Comparison of ENCODE assay signal across 24 mouse cellular contexts in the genomic region with DNA sequence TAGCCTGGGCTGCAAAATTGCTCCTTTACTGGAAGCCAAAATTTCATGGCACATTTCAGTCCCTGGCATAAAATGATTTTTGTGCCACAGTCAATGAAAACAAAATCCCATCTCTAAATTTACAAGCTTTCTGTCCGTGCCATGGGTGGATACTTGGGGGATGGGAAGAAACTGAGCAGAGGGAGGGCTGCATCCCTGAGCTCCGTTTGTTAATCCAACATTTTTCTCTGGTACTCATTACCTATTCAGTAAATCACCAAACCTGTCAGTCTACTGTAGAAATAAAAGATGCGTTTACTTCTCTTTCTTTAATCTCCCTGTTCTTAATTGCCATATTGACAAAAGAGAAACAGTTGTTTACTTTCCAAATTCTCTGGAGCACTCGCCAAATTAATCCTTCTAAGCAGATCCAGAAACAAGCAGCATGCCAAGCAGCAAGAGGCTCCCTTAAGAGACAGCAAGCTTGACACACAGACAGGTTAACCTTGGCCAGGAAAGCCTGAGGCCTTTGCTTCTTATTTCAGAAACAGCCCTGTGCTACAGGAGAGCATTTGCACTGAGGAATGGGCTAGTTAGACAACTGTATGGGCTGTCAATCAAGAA.
DNase-seq lines count a peak whose midpoint lies in the region; ATAC-seq lines count a peak whose summit lies in the region.
"Had no signal": no experiment of that assay in that cellular context is flagged by ENCODE, and none has a peak within 500 bp of the region (broad histone marks: within the 10 kb centered on the region; RNA-seq: fewer than 3 reads in every experiment).

No protein-coding gene starts in this region.

- no peaks in the 10 kb centered on the region for H3K27me3 ChIP-seq in forebrain, embryonic 14.5 days (replicated peaks; ENCODE audit: control insufficient read depth, insufficient read depth, low read length)
- H3K27me3 ChIP-seq in forebrain, embryonic 10.5 days (ENCODE audit: poor library complexity, severe bottlenecking) = no peaks in the 10 kb centered on the region
- no peaks in the 10 kb centered on the region for H3K27me3 ChIP-seq in midbrain, embryonic 14.5 days (ENCODE audit: control insufficient read depth, insufficient read depth, low read length)
- no peaks in the 10 kb centered on the region for H3K27me3 ChIP-seq in midbrain, embryonic 11.5 days (ENCODE audit: control insufficient read depth, insufficient read depth, low read length)
- H3K27me3 ChIP-seq in forebrain, embryonic 16.5 days (replicated peaks; ENCODE audit: control insufficient read depth, insufficient read depth, low read length) = no peaks in the 10 kb centered on the region
- H3K27me3 ChIP-seq: embryonic facial prominence, embryonic 15.5 days; heart, embryonic 12.5 days had no signal

- DNase-seq in cerebellum, postnatal 10 days = peak; percentile 29 to 41
- DNase-seq in cerebellum, adult 9-11 months = no peak
- peak; percentile 60 for DNase-seq in forebrain, embryonic 14.5 days (ENCODE audit: low spot score)
- DNase-seq in forebrain, embryonic 10.5 days (ENCODE audit: extremely low spot score, low spot score) = no peak
- peak; percentile 25 for DNase-seq in midbrain, embryonic 14.5 days
- DNase-seq in midbrain, embryonic 11.5 days (ENCODE audit: low spot score, missing footprints) = no peak
- no peak for DNase-seq in layer of hippocampus, postnatal 25 days (ENCODE audit: extremely low spot score in 1 of 2, low spot score in 1 of 2)
- DNase-seq: adrenal gland, postnatal 14 days; B cell, adult 2 months; cerebellum, adult 2 months; cerebellum, postnatal 36 days; gastrocnemius, adult 2 months; gastrocnemius, postnatal 25 days had no signal

- no peaks in the 10 kb centered on the region for H3K4me1 ChIP-seq in forebrain, embryonic 14.5 days (ENCODE audit: control insufficient read depth, insufficient read depth, low read length)
- H3K4me1 ChIP-seq in forebrain, embryonic 10.5 days = no peaks in the 10 kb centered on the region
- no peaks in the 10 kb centered on the region for H3K4me1 ChIP-seq in midbrain, embryonic 14.5 days (ENCODE audit: control insufficient read depth, insufficient read depth, low read length)
- no peaks in the 10 kb centered on the region for H3K4me1 ChIP-seq in midbrain, embryonic 11.5 days (ENCODE audit: control insufficient read depth, insufficient read depth, low read length)
- peaks cover 9% of the 10 kb centered on the region for H3K4me1 ChIP-seq in forebrain, embryonic 16.5 days (replicated peaks; ENCODE audit: control insufficient read depth, insufficient read depth, low read length)
- H3K4me1 ChIP-seq: embryonic facial prominence, embryonic 15.5 days; heart, embryonic 12.5 days; hindbrain, embryonic 10.5 days had no signal

- WGBS in forebrain, embryonic 14.5 days = 9% methylated on average over 4 of the region's 4 CpGs
- 50% methylated on average over 4 of the region's 4 CpGs for WGBS in forebrain, embryonic 10.5 days
- WGBS in midbrain, embryonic 14.5 days = 37% methylated on average over 4 of the region's 4 CpGs
- 51% methylated on average over 4 of the region's 4 CpGs for WGBS in midbrain, embryonic 11.5 days
- 12% methylated on average over 4 of the region's 4 CpGs for WGBS in forebrain, embryonic 16.5 days

- no peak overlapping the region for H3K27ac ChIP-seq in forebrain, embryonic 14.5 days (ENCODE audit: low read depth, low read length)
- H3K27ac ChIP-seq in forebrain, embryonic 10.5 days = no peak overlapping the region
- H3K27ac ChIP-seq in midbrain, embryonic 14.5 days (replicated peaks; ENCODE audit: low read depth, low read length) = no peak overlapping the region; the same call in 1 of the 2 replicates
- H3K27ac ChIP-seq in midbrain, embryonic 11.5 days (ENCODE audit: low read depth, low read length) = no peak overlapping the region
- H3K27ac ChIP-seq in forebrain, embryonic 16.5 days (ENCODE audit: low read length) = 0 out of 2 replicates have a peak overlapping the region, but pooled peaks have one; percentile 14
- H3K27ac ChIP-seq: embryonic facial prominence, embryonic 15.5 days; gastrocnemius, adult 2 months; hindbrain, embryonic 10.5 days; hindbrain, embryonic 14.5 days had no signal

- ATAC-seq in forebrain, embryonic 14.5 days = peak; percentile 70; the same call in 1 of the 2 replicates
- ATAC-seq in midbrain, embryonic 14.5 days (ENCODE audit: low FRiP score, low TSS enrichment) = no peak
- no peak for ATAC-seq in midbrain, embryonic 11.5 days (ENCODE audit: low FRiP score)
- peak; percentile 91 for ATAC-seq in forebrain, embryonic 16.5 days
- ATAC-seq: activated CD4-positive, CD25-positive, alpha-beta regulatory T cell, adult 4 months; CD4-positive, CD25-positive, alpha-beta regulatory T cell, adult 4 months; inflammation-experienced regulatory T-cells, adult 6 months; intestine, postnatal 0 days had no signal

- no peaks in the 10 kb centered on the region for H3K9me3 ChIP-seq in forebrain, embryonic 14.5 days (replicated peaks; ENCODE audit: control insufficient read depth, low read length)
- no peaks in the 10 kb centered on the region for H3K9me3 ChIP-seq in forebrain, embryonic 10.5 days
- no peaks in the 10 kb centered on the region for H3K9me3 ChIP-seq in midbrain, embryonic 14.5 days (ENCODE audit: control insufficient read depth, low read length)
- no peaks in the 10 kb centered on the region for H3K9me3 ChIP-seq in midbrain, embryonic 11.5 days (ENCODE audit: control insufficient read depth, low read length)
- H3K9me3 ChIP-seq in forebrain, embryonic 16.5 days (ENCODE audit: control insufficient read depth, low read length) = no peaks in the 10 kb centered on the region
- H3K9me3 ChIP-seq: embryonic facial prominence, embryonic 15.5 days; G1E; heart, embryonic 12.5 days; hindbrain, embryonic 10.5 days had no signal

- no peak overlapping the region for H3K4me3 ChIP-seq in forebrain, embryonic 14.5 days (ENCODE audit: low read depth, low read length)
- no peak overlapping the region for H3K4me3 ChIP-seq in forebrain, embryonic 10.5 days
- H3K4me3 ChIP-seq in midbrain, embryonic 14.5 days (replicated peaks; ENCODE audit: low read depth, low read length) = no peak overlapping the region
- H3K4me3 ChIP-seq in midbrain, embryonic 11.5 days (ENCODE audit: low read depth, low read length) = no peak overlapping the region
- H3K4me3 ChIP-seq in forebrain, embryonic 16.5 days (replicated peaks; ENCODE audit: low read length) = no peak overlapping the region
- H3K4me3 ChIP-seq: embryonic facial prominence, embryonic 15.5 days; erythroblast, embryonic 14.5 days; gastrocnemius, adult 2 months; heart, embryonic 12.5 days; hindbrain, embryonic 10.5 days had no signal

- no peak overlapping the region for H3K9ac ChIP-seq in forebrain, embryonic 14.5 days (ENCODE audit: low read length)
- H3K9ac ChIP-seq in midbrain, embryonic 14.5 days (replicated peaks; ENCODE audit: low read length) = no peak overlapping the region
- H3K9ac ChIP-seq in midbrain, embryonic 11.5 days (ENCODE audit: low read length) = no peak overlapping the region
- no peak overlapping the region for H3K9ac ChIP-seq in forebrain, embryonic 16.5 days (replicated peaks; ENCODE audit: low read depth, low read length)
- H3K9ac ChIP-seq: embryonic facial prominence, embryonic 15.5 days; heart, embryonic 12.5 days; hindbrain, embryonic 14.5 days had no signal

- H3K36me3 ChIP-seq in forebrain, embryonic 14.5 days (ENCODE audit: control insufficient read depth, insufficient read depth, low read length) = no peaks in the 10 kb centered on the region
- H3K36me3 ChIP-seq in forebrain, embryonic 10.5 days (replicated peaks) = no peaks in the 10 kb centered on the region
- no peaks in the 10 kb centered on the region for H3K36me3 ChIP-seq in midbrain, embryonic 14.5 days (ENCODE audit: control insufficient read depth, insufficient read depth, low read length)
- no peaks in the 10 kb centered on the region for H3K36me3 ChIP-seq in midbrain, embryonic 11.5 days (ENCODE audit: control insufficient read depth, insufficient read depth, low read length)
- no peaks in the 10 kb centered on the region for H3K36me3 ChIP-seq in forebrain, embryonic 16.5 days (ENCODE audit: control insufficient read depth, insufficient read depth)
- H3K36me3 ChIP-seq: embryonic facial prominence, embryonic 15.5 days; G1E; heart, embryonic 12.5 days; hindbrain, embryonic 10.5 days had no signal

- no peak overlapping the region for H3K4me2 ChIP-seq in forebrain, embryonic 14.5 days (ENCODE audit: low read length)
- no peak overlapping the region for H3K4me2 ChIP-seq in midbrain, embryonic 14.5 days (ENCODE audit: low read length)
- no peak overlapping the region for H3K4me2 ChIP-seq in midbrain, embryonic 11.5 days
- H3K4me2 ChIP-seq in forebrain, embryonic 16.5 days (ENCODE audit: low read length) = no peak overlapping the region
- H3K4me2 ChIP-seq: embryonic facial prominence, embryonic 15.5 days; heart, embryonic 12.5 days; hindbrain, embryonic 14.5 days had no signal

Comparison
In these comparisons a context has a peak if more than half of its experiments do, and no peak if none do; other contexts are left out.
1. DNase-seq: peak in cerebellum, postnatal 10 days (2 of 2), forebrain, embryonic 14.5 days (single experiment) and midbrain, embryonic 14.5 days (single experiment); none in cerebellum, adult 9-11 months (single experiment), forebrain, embryonic 10.5 days (single experiment), midbrain, embryonic 11.5 days (single experiment) and layer of hippocampus, postnatal 25 days (0 of 2).
2. ATAC-seq: peak in forebrain, embryonic 14.5 days (single experiment) and forebrain, embryonic 16.5 days (single experiment); none in midbrain, embryonic 14.5 days (single experiment) and midbrain, embryonic 11.5 days (single experiment).